Mouse (Mus musculus) layer of hippocampus, postnatal 10 days (tissue): Measurements from ENCODE around the gene Parvb. TPM values are rescaled to one million over a fixed set of nuclear protein-coding genes. Genes with fewer than 3 reads are reported as not detected.

Experiments used
- DNase-seq, 2 experiments: peaks; one replicate each; pipeline ENCODE4 v3.0.0; 2021; ENCODE audit warnings: low spot score in 2 of 2
- long read RNA-seq: library from polyadenylated mRNA; stranded (forward); transcript quantifications from one replicate; pipeline ENCODE4 v2.0.0, GENCODE M21; 2023
- total RNA-seq, 2 experiments: library from RNA; stranded (reverse); gene quantifications; 2 replicates each; pipeline ENCODE4 v1.2.3; 2021

The Parvb gene
- total RNA-seq: 10 to 100 TPM; 37.2 TPM
- long read RNA-seq, partial matches to known transcripts: 0 of 4 reads
- long read RNA-seq, other reads (novel, unspliced or antisense): 3 of 4 reads

GRCm38 (mm10) chr15:84231721-84232561, at the start of gene Parvb:
Gene Parvb (plus strand): TSS chr15:84232043.
- DNase-seq: peak; percentile 59 to 72

DNA sequence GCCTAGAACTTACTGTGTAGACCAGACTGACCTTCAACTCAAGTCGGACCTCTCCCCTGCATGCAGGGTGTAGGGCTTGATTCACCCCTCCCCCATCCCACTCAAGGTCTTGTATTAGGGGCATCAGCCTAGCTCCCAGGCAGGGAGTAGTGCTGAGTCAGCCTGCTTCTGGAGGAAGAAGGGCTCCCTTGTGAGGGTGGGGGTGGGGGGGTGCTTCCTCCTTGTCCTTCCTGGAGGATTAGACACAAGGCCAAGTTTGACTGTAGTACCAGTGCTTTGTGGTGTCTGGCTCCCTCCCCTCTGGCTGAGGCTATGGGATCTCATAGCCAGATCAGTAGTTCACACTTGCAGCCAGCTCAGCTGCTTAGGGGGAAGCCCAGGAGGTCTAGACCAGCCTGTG, 47.9 kb upstream of the Parvb start:
- no peak for DNase-seq

- DNase-seq: no peak
Observed at GRCm38 (mm10) chr15:84186196-84186595, 45.6 kb upstream of the Parvb start.

- DNase-seq: no peak
Observed at GRCm38 (mm10) chr15:84188887-84189530, 42.8 kb upstream of the Parvb start.

- no peak for DNase-seq
Observed at GRCm38 (mm10) chr15:84189881-84190280, 42.0 kb upstream of the Parvb start.

DNA sequence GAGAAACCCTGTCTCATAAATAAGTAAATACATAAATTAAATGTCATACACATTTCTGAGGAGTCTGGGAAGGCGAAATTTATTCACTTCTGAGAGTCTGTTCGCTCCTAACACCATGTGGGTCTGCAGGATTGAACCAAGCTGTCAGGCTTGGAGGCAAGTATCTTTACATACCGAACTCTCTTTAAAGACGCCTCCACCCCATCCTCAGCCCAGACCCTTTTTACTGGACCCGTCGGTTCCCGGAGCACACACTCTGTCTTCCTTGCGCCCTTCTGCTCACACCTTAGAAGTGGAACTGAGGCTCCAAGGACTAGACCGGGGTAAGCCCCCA, 40.2 kb upstream of the Parvb start:
- DNase-seq: no peak

GRCm38 (mm10) chr15:84192058-84192791, 39.6 kb upstream of the Parvb start, which contains the start of gene Samm50:
Gene Samm50 (plus strand): TSS chr15:84192241.
- DNase-seq: peak; percentile 87 to 91

- DNase-seq: no peak
Observed at GRCm38 (mm10) chr15:84196486-84197165, 35.2 kb upstream of the Parvb start.

GRCm38 (mm10) chr15:84207327-84207726, 24.5 kb upstream of the Parvb start:
- no peak for DNase-seq

GRCm38 (mm10) chr15:84209517-84210412, 22.1 kb upstream of the Parvb start:
- no peak for DNase-seq

- no peak for DNase-seq
Observed at GRCm38 (mm10) chr15:84210461-84210860, 21.4 kb upstream of the Parvb start.

DNA sequence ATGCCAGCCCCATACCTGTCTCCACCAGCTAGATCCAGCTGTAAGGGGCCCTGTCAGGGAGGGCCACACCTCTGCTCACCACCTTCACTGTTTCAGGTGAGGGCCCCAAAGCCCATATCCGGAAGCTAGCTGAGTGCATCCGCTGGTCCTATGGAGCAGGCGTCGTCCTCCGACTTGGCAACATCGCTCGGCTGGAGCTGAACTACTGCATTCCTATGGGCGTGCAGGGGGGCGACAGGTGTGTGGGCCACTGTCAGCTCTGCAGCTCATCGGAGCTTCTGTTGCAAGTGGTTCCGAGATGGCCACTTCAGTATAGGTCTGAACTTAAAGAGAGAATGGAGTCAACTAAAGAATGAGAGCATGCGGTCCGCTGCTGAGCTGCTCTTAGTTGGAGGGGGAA, 20.9 kb upstream of the Parvb start:
- DNase-seq: no peak

DNA sequence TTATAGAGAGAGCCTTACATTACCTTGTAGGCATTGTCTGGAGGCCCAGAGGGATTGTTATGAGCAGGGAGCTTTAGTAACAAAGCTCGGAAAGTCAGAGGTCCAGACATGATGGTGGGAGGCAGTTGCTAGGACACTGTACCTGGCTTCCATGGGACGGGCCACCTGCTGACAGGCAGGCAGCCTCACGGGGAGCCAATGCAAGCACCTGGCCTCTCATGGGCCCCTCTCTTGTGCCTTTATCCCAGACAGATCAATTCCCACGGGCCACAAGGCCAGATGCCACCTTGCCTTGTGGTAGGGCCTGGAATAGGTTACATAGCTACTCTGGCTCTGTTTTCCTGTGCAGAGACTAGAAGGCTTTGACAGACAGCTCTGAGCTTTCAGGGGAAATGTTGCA, 20.3 kb upstream of the Parvb start:
- no peak for DNase-seq

GRCm38 (mm10) chr15:84212031-84212755, 19.6 kb upstream of the Parvb start:
- peak; percentile 94 to 96 for DNase-seq

- no peak for DNase-seq
Observed at GRCm38 (mm10) chr15:84212756-84213105, 19.1 kb upstream of the Parvb start.

- no peak for DNase-seq
Observed at GRCm38 (mm10) chr15:84213162-84213739, 18.6 kb upstream of the Parvb start.

- DNase-seq: no peak
Observed at GRCm38 (mm10) chr15:84214476-84214875, 17.4 kb upstream of the Parvb start.

DNA sequence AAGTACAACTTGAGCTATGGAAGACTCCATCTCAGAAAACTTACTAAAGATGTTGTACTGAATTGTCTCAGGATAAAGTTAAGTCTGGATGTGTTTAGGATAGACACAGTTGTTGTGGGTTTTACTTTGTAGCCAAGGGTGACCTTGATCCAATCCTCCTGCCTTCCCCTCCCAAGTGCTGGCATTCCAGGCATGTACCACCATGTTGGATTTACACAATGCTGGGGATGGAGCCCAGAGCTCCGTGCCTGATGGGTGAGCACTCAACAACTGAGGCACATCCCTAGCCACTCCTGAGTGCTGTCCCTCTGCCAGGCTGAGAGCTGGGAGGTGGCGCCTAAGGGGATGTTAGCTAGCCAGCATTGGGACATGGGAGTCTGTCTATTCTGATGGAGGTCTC, 16.6 kb upstream of the Parvb start:
- no peak for DNase-seq

DNA sequence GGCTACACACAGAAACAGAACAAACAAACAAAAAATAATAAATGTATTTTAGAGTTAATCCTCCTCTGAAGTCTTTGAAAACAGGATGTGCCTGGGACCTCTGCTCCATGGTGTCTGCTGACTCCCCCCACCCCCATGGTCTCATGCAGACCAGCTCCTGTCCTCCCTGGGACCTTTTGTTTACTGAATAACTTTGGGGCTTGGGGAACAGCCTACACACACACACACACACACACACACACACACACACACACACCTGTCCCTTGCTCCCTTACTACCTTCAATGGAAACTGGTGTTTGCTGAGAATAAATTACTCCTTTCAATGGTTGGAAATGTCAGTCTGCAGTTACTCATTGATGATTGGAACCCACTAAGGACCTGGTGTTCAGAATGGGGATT, 15.8 kb upstream of the Parvb start:
- no peak for DNase-seq
